Mouse (Mus musculus) olfactory bulb, adult 2 months (tissue): ENCODE measurements around the gene Irak4.

Experiments used
- CTCF ChIP-seq: fragments of 200-500 bp; IDR thresholded peaks from 2 replicates; pipeline ENCODE4 v1.5.1; 2012; ENCODE audit warnings: low read depth, mild to moderate bottlenecking, low read length, moderate library complexity; ENCODE audit not compliant: insufficient read depth
- POLR2A ChIP-seq: fragments of 200-500 bp; IDR thresholded peaks from 2 replicates; pipeline ENCODE4 v1.6.1; 2012; ENCODE audit warnings: mild to moderate bottlenecking, low read depth, low read length, moderate library complexity; ENCODE audit not compliant: insufficient read depth

- TF ChIP-seq CTCF = no peak
- no peak for TF ChIP-seq POLR2A
Observed at GRCm38 (mm10) chr15:94539296-94539695, 4.1 kb upstream of the Irak4 start.
